Mouse (Mus musculus) T-cell, adult 2 months (primary cell): Measurements from ENCODE around the gene S100a14.

ENCODE experiments used
- DNase-seq: peaks from one replicate; pipeline ENCODE4 v3.0.0; 2022; ENCODE audit warnings: low spot score

The S100a14 gene

DNA sequence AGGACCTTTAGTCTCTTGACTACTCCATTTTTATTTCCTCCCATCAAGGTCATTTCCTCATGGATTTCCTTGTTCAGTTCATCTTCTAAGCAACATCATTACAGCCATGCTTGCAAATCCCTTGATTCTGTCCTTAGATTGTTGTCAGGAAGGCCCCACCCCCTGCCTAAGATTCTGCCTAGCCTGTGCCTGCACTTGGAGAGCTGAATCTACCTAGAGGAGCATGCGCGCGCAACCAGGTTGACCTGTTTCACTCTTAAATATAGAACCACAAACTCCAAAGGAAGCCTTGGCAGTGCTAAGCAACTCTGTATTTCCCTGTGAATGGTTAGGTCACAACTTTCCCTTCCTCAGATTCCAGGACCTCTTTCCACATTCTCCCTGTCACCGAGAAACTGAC lies 8.9 kb upstream of the S100a14 start:
- no peak for DNase-seq

DNA sequence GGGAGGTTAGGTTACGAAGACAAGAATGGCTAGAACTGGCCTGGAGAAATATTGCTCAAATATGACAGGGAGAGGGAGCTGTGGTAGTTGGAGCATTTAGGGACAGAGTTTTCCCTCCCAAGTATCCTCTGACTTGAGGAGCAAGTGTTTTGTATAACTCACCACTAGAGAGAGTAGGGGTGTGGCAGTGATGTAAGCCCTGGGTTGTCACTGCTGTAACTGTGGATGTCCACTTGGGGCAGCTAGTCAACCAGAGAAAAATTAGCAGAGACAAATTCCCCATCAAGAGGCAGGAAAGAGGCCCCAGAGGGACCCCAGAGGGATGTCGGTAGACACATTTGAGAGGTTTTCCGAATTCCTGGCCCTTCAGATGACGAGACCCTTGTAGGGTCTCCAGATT lies 1.2 kb upstream of the S100a14 start:
- DNase-seq = peak; percentile 23

DNA sequence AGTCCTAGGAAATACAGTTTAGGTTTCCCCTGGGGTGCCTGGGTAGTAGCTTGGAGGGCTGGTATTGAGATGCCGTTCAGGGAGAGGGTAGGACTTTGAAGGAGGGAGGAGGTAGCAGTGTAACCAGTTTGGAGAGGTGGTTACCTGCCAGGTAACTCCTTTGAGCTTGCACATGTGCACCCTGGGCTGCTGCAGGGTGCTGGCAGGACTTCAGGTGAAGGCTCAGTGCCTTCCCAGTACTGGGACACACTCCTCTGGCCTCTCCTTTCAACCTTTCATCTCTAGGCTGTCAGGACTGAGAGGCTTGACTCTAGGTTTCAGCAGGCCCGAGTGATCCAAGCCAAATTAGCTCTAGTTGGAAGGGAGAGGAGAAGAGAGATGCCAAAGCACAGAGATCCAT lies 580 bp upstream of the S100a14 start:
- DNase-seq = no peak

DNA sequence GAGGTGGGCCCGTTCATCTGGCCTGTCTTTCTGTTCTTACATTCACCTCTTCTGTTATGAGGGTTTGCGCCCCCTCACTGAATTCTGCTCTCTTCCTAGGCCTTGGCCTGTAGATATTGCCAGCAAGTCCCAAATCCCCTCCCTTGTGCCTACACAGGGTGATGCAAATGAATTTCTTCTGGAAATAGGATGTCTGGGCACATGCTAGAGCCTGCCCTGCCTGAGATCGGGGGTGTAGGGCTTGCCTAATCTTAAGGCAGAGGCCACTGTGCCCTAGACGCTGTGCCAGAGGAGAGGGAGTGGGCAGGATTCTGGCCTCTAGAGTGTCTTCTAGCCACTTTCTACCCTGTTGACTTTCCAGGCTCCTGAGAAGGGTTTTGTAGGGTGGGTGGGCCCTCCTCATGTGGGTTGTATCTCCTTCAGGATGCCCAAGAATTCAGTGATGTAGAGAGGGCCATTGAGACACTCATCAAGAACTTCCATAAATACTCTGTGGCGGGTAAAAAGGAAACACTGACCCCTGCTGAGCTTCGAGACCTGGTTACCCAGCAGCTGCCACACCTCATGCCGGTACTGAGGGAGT lies 726 bp downstream of the S100a14 start:
- DNase-seq = no peak

DNA sequence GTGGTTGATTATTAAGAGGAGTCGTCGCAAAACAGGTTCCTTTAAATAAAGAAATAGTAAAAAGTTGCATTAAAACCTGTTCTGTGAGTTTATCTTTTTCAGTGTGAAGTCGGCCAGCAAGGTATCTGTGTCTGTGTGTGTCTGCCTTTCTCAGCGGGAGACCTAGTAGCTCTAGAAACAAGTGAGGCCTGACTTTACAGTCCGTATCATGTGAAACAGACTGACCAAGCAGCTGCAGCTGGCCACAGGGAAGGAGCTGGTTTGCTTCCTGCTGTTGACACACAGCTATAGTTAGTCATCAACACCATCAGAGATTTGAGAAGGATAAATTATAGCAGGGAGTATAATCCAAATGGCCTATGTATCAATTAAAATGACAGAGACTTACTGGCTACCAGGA lies 5.1 kb downstream of the S100a14 start:
- DNase-seq = no peak

DNA sequence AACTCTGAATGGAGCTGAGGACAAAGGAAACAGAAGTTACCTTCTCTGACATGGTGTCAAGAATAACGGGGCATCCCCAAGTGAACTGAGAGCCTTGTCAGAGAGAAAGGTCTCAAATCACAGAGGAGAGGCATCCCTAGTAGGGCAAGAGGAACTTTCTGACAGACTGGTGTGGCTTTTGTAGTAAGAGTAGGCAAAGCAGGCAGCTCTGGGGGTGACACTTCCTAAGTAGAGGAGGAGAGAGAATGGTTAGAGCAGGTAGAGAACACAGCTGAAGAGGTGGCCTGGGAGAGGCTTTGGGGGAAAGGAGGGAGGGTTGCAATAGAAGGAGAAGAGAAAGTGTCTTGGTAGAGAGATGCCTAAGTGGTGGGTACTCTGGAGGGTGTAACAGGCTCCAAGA lies 8.8 kb downstream of the S100a14 start:
- no peak for DNase-seq

DNA sequence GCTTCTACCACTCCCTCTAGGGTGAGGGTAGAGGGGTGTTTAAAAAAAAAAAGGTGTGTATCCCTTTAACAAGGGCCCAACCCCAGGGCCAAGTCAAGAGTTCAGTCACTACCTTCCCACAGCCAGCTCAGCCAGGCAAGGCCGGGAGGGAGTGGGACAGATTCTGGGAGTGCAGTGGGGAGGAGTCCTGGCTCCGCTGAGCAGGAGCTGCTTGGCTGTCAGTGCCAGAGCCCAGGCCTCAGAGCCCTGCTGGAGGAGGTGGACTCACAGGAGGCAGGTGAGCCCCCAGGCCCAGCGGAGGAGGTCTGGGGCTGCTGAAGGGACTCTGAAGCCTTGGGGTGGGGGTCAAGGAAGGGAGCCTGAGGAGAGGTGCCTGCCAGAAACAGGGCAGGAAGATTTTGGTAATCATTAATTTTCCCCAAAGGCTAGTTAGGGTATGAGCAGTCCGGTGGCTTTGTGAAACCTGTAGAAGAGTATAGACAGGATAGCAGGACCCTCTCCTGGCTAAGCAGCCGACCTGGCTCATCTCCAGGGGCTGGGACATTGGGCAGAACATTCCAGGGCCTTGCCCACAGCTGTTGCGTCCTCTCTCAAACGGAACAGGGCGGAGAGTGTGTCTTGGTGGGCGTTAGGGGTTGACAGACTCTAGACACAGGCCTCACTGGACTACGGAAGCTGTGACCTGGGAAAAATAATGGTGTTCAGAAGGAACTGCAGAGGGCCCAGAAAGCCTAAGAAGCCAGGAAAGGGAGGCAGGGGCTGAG lies 10.7 kb downstream of the S100a14 start, which contains the start of gene S100a16:
S100a16 (plus strand) TSS at position 114 of the 764 bp plus-strand sequence.
- DNase-seq = no peak

DNA sequence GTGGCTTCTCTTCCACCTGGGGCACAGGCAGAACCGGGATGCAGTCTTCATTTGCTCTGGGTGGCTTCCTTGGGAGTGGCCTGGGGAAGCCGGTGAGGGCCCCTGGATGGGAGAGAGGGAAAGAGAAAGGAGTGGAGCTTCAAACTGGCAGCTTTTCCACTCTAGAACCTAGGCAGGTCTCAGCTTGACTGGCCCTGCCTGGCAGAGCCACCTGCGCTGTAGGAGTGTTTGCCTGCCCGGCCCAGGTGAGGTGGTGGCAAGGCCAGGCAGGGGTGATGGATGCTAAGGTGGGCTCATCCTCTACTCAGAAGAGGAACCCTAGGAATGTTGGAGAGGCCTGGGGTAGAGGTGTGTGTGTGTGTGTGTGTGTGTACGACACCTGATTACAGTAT lies 11.2 kb downstream of the S100a14 start:
- no peak for DNase-seq

DNA sequence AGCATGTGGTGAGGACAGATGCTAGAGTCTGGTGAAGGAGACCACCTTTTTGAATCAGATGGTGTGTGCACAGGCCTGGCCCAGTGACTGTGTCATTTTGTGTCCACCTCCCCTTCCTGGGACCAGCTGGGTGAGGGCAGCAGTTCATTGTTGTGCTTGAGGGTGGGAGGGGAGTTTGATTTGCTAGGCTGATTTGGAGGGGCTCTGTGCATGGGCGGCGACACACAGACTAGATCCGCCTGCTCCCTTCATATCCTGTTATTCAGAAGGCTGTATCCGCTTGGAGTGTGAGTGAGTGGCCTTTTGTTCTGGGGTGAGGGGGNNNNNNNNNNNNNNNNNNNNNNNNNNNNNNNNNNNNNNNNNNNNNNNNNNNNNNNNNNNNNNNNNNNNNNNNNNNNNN lies 14.2 kb downstream of the S100a14 start:
- DNase-seq = no peak

DNA sequence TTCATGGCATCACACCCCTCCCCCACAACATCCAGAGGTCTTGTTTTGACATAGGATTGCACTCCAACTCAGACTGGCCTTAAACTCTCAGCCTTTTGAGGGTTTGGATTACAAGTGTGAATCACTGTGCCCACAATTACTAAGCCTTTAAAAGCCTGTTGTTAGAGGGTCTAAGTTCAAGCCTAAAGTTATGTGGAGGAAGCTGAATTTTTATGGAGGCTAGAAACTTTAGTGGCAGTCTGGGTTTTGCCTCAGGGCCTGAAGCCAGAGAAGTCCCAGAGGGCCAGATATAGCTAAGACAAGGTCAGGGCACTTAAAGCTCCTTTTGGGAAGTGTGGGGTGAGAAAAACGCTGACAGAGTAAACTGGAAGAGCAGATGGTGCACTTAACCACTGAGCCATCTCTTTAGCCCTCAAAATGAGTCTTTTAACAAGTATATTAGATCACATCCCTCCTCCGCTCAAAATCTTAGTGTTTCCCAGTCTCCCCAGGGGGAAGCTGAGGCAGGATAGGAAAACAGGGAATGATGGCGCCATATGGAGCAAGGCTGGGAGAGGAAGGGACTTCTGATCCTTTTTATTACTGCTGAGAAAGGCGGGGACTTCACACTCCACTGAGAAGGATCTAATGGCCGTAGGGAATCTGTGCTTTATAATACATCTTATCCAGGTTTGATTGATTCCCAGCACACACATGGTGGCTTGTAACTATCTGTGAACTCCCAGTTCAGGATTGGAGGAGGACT lies 23.2 kb downstream of the S100a14 start:
- no peak for DNase-seq

DNA sequence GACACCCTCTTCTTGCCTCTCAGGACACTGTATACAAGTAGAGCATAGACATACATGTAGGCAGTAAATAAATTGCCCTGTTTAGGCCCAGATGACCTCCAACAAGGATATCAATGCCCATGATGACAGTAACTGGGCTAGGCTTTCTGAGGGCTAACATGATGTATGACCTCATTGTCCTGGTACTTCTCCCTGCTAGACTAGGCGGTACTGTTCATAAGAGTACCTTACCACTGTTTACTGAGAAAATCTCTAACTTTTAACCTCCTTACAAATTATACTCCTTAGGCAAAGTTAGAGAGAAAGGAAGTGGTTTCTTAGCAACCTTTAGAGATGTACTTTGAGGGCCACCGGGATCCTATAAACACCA lies 23.8 kb downstream of the S100a14 start:
- DNase-seq = no peak

DNA sequence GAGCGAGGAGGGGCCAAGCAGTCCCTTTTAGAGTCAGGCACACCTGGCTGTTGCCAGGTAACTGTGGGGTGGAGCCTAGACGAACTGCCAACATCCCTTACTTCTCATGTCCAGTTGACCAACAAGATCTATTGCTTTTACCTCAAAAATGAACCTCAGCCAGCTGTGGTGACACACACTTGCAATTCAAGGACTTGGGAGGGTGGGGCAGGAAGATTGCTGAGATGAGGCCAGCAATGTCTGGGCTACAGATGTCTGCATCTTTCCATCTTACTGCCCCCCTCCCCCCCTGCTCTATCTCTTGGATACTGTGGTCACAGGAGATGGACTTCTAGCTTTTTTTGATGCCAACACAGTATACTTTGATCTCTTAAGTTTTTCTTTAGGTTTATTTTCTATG lies 25.6 kb downstream of the S100a14 start:
- DNase-seq = no peak

DNA sequence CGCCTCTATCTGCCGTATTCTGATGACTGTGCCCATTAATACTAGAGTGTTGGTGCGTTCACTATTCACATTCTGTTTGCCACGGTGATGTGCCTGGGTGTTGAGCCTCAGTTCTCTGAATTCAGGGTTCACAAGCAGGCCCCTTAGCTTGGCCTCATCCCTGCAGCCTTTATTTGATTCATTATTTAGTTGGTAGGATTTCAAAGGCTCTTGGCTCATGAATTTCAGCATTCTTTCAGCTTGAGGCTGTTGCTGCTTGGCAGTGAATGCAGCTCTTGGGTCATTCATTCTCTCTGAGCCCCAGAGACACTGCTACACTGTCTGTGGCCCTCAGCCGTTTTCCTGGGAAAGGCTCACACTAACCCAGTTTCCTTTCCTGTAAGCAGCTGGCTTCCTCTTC lies 29.3 kb downstream of the S100a14 start:
- DNase-seq = no peak

DNA sequence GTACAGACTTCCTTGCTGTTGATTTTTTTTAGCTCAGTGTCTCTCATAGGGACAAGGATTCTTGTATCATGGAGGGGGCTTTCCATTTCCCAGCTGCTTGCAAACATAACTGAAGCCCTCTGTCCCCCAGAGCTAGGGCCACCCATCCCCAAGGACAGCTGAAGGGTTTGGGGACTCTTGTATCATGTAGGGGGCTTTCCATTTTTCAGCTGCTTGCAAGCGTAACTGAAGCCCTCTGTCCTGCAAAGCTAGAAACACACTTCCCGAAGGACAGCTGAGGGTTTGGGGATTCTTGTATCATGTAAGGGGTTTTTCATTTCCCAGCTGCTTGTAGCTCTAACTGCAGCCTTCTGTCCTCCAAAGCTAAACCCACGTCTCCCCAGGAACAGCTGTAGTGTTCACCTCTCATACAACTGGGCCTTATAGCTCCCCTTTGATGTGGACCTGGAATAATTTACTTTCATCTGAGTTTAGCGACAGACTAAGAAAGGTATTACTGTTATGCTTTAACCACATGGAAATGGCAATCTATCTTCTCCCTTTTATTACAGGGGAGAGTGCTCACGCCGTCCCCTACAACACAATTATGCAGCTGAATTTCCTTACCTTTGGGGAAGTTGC lies 33.5 kb downstream of the S100a14 start, which contains the start of gene S100a3:
S100a3 (plus strand) TSS at position 571 of the 621 bp plus-strand sequence.
- no peak for DNase-seq

DNA sequence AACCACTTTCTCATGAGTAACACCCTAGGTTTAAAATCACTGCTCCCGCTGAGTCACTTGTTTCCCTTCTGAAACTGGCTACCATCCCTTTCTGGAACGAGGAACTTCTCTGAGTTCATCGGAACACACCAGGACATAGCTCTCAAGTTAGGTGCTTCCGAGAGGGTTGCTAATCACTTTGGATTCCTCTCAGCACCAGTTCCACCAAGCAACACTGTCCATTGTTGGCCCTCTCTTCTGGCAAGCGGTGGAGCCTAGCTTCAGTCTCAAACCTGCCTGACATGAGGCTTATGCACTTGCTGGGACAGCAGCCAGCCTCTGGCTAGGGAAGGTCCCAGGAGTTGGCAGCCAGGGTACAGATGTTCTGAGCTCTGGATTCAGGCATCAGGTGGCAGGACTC lies 48.0 kb downstream of the S100a14 start:
- no peak for DNase-seq

DNA sequence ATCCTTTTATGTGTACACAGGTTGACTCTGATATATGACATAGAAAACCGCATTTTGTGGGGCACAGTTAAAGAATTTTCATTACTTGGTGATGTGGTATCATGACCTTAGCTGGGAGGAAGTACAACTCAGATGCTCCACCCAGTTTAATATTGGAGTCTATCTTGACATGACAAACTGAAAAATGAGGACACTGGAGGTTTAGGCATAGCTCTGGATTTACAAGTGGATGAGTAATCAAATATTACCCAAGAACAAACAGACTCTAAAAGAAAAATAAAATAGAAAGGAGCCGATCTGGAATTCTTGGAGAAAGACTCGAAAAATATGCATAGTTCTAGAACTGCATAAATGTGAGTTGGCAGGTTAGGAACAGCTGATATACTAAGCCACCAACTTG lies 48.7 kb downstream of the S100a14 start:
- DNase-seq = no peak

DNA sequence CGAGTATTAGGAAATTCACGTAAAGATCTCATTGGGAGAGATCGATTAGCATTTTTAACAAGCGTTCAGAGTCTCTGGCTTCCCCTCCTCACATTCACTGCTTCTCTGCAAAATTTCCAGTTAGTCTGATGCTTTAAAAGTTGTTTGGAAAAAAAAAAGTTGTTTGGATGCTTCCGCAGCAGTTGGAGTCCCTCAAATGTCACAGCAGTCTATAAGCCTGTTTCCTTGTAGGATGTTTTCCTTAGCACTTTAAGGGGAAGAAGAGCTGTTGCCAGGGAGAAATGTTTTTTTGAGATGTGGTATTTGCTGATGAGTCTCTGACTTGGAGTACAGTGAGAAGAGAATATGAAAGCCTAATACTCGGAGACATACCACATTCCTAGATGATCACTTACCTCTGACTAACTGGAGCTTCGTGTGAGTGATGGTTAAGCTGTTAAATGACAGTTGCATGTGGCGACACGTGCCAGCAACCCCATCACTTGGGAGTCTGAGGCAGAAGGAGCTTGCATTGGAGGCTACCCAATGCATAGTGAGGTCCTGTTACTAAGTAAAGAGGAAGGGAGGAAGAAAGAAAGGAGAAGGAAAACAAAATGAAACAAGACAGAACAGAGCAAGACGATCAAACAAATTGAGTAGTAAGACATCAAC lies 49.8 kb downstream of the S100a14 start:
- no peak for DNase-seq
